Mouse (Mus musculus) lung, adult 2 months (tissue): ENCODE measurements around the gene Batf3.

Experiments
- CTCF ChIP-seq: fragments of 200-500 bp; IDR thresholded peaks from 2 replicates; pipeline ENCODE4 v1.5.1; 2011; ENCODE audit warnings: mild to moderate bottlenecking, low read length, control low read depth; ENCODE audit not compliant: insufficient read depth
- POLR2A ChIP-seq: fragments of 200-500 bp; IDR thresholded peaks from 2 replicates; pipeline ENCODE4 v1.6.1; 2011; ENCODE audit warnings: low read depth, mild to moderate bottlenecking, control low read depth, low read length, borderline replicate concordance; ENCODE audit errors: extremely low read depth

DNA sequence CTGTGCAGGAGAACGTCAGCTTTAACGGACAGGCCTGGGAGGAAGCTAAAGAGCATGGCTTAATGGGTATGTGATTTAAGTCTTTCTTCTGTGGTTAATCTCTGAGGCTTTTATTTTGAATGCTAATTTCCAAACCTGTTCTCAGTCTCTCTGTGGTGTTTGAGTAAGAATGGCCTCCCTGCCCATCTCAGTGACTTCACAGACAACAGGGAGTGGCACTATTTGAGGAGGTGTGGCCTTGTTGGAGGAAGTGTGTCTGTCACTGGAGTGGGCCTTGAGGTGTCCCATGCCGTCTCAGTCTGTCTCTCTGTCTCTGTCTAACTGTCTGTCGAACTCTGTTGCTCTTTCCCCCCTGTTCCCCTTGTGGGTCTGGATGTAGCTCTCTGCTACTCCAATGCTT lies 32.5 kb upstream of the Batf3 start:
- TF ChIP-seq CTCF, result no peak
- no peak for TF ChIP-seq POLR2A
